Mouse (Mus musculus): Measurements from ENCODE around the gene Pde6h.

GRCm38 (mm10) chr6:136887854-136888253 lies 35.8 kb upstream of the Pde6h start:
- TF ChIP-seq E2F4 (IDR thresholded peaks at IDR 0.05; ENCODE audit: insufficient read depth) (no peak), POLR2A (IDR thresholded peaks at IDR 0.05; ENCODE audit: insufficient read length, low read depth) (no peak), POLR2AphosphoS2 (IDR thresholded peaks at IDR 0.05; ENCODE audit: insufficient read length, low read depth) (no peak), MYOG (IDR thresholded peaks at IDR 0.05; ENCODE audit: control insufficient read depth in 1 of 3, insufficient read depth in 1 of 3, insufficient read length in 2 of 3, low read depth in 2 of 3) (no peak), TCF12 (IDR thresholded peaks at IDR 0.05; ENCODE audit: insufficient read depth, poor library complexity, severe bottlenecking) (no peak)
